Mouse (Mus musculus): ENCODE results near the gene Tgfbr2. TPM values are rescaled to one million over a fixed set of nuclear protein-coding genes. Genes with fewer than 3 reads are reported as not detected.

Tgfbr2 gene
- polyA plus RNA-seq, 1 experiment = 117 TPM

GRCm38 (mm10) chr9:116104770-116105169, 70.4 kb downstream of the Tgfbr2 start:
- TF ChIP-seq POLR2A (IDR thresholded peaks at IDR 0.05; ENCODE audit: low read depth, low read length) = no peak
- TF ChIP-seq CTCF (IDR thresholded peaks at IDR 0.05; ENCODE audit: borderline replicate concordance, insufficient read depth, low read length) = no peak

GRCm38 (mm10) chr9:116101842-116102241, 73.3 kb downstream of the Tgfbr2 start:
- TF ChIP-seq CTCF (IDR thresholded peaks at IDR 0.05; ENCODE audit: borderline replicate concordance, insufficient read depth, low read length) (no peak), POLR2A (IDR thresholded peaks at IDR 0.05; ENCODE audit: low read depth, low read length) (no peak)
- Histone ChIP-seq H3K27ac (ENCODE audit: insufficient read depth, low read length) (no peak overlapping the region), H3K4me3 (ENCODE audit: insufficient read depth, low read length) (no peak overlapping the region), H3K4me1 (ENCODE audit: control insufficient read depth, insufficient read depth, low read length) (0 out of 2 replicates have a peak, but pooled peaks cover 5% of the 10 kb centered on the region)

More at GRCm38 (mm10) chr9:116104770-116105169, 70.4 kb downstream of the Tgfbr2 start:
- Histone ChIP-seq H3K27ac (ENCODE audit: insufficient read depth, low read length) (no peak overlapping the region), H3K4me3 (ENCODE audit: insufficient read depth, low read length) (no peak overlapping the region), H3K4me1 (ENCODE audit: control insufficient read depth, insufficient read depth, low read length) (0 out of 2 replicates have a peak, but pooled peaks cover 1% of the 10 kb centered on the region)

- 0 out of 2 replicates have a peak, but pooled peaks cover 5% of the 10 kb centered on the region for H3K4me1 ChIP-seq (ENCODE audit: control insufficient read depth, insufficient read depth, low read length)
- TF ChIP-seq CTCF (IDR thresholded peaks at IDR 0.05; ENCODE audit: borderline replicate concordance, insufficient read depth, low read length) = no peak
- TF ChIP-seq POLR2A (IDR thresholded peaks at IDR 0.05; ENCODE audit: low read depth, low read length) = no peak
- no peak overlapping the region for H3K27ac ChIP-seq (ENCODE audit: insufficient read depth, low read length)
- no peak overlapping the region for H3K4me3 ChIP-seq (ENCODE audit: insufficient read depth, low read length)
These were observed 75.1 kb downstream of the Tgfbr2 start for GRCm38 (mm10) chr9:116100015-116100414.

GRCm38 (mm10) chr9:116099596-116099993, 75.6 kb downstream of the Tgfbr2 start:
- H3K4me1 ChIP-seq (ENCODE audit: control insufficient read depth, insufficient read depth, low read length) = 0 out of 2 replicates have a peak, but pooled peaks cover 5% of the 10 kb centered on the region
- no peak overlapping the region for H3K4me3 ChIP-seq (ENCODE audit: insufficient read depth, low read length)
- TF ChIP-seq POLR2A (IDR thresholded peaks at IDR 0.05; ENCODE audit: low read depth, low read length) (no peak), CTCF (IDR thresholded peaks at IDR 0.05; ENCODE audit: borderline replicate concordance, insufficient read depth, low read length) (no peak)
- no peak overlapping the region for H3K27ac ChIP-seq (ENCODE audit: insufficient read depth, low read length)

DNA sequence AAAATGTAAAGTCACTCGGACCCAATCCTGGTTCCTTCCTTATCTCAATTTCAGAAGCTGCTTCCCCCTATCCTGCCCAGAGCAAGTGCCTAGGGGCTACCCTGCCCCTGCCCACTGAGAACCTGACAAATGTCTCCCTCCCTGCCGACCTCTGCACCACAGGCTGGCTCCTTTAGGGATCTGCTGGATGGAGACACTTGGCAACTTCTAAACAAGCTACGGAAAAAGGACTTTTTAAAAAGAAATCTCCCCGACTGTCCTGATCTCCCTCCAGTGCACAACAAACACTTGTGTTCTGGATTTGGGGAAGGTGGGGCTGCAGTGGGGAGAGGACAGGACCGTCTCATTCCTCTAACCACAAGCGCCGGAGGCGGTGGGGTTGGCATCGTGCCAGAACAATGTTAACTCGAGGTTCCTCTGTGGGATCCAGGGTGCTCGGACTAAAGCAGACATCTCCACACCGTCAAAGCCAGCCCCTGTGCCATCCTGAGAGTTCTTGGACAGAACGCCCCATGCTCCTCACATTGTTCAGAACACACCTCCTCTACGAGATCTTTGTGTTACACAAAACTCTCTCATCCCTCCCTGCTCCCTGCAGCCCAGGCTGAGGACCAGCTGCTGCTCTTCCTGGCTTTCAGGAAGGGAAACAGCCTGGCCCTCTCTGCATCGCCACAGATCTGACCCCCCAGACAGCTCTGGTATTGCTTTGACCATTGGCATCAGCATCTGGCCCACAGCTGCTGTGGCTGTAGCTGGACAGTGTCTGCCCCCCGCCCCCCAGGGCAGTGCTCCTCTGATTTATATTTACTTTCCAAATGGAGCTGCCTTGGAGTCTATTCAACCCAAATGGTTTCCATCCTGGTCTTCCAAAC, 76.2 kb downstream of the Tgfbr2 start:
- H3K4me3 ChIP-seq (ENCODE audit: insufficient read depth, low read length) = no peak overlapping the region
- H3K27ac ChIP-seq (ENCODE audit: insufficient read depth, low read length) = no peak overlapping the region
- H3K4me1 ChIP-seq (ENCODE audit: control insufficient read depth, insufficient read depth, low read length) = 0 out of 2 replicates have a peak, but pooled peaks cover 5% of the 10 kb centered on the region
- TF ChIP-seq POLR2A (IDR thresholded peaks at IDR 0.05; ENCODE audit: low read depth, low read length) (no peak), CTCF (IDR thresholded peaks at IDR 0.05; ENCODE audit: borderline replicate concordance, insufficient read depth, low read length) (no peak)

GRCm38 (mm10) chr9:116091921-116092320, 83.2 kb downstream of the Tgfbr2 start:
- no peak for TF ChIP-seq CTCF (IDR thresholded peaks at IDR 0.05; ENCODE audit: borderline replicate concordance, insufficient read depth, low read length)
- no peak overlapping the region for H3K4me3 ChIP-seq (ENCODE audit: insufficient read depth, low read length)
- H3K27ac ChIP-seq (ENCODE audit: insufficient read depth, low read length) = 0 out of 2 replicates have a peak overlapping the region, but pooled peaks have one; percentile 2
- 0 out of 2 replicates have a peak, but pooled peaks cover 3% of the 10 kb centered on the region for H3K4me1 ChIP-seq (ENCODE audit: control insufficient read depth, insufficient read depth, low read length)

DNA sequence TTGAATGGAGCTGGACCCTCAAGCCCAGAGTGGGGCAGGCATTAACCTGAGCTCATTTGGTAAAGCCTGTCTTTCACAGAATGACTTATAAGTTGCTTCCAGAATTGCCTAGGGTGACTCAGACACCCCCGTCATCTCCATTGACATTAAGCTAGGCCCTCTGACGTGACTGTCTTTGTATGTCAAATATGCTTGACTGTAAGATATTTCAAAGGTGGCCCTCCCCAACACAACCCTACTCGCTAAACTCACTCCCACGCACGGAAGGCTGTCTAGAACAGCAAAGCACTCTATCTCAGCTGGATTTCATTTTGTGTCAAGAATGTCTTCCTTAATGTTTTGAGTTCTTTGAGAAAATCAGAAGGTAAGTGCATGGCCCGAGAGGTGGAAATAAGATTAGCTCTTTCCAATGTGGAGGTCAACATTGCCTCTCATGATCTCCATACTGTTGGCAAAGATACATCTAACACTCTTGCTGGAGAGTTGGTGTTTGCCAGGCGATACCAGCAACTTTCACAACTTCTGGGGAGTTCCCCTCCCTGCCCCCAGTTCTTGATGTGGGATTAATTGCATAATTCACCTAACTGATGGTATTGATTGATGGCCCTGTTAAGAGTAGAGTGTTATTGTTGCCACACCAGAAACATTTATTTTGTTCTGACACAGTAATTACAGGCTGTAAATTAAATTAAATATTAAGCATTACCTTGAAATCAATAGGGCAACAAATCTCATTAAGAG, 83.9 kb downstream of the Tgfbr2 start:
- Histone ChIP-seq H3K4me1 (ENCODE audit: control insufficient read depth, insufficient read depth, low read length) (0 out of 2 replicates have a peak, but pooled peaks cover 3% of the 10 kb centered on the region), H3K27ac (ENCODE audit: insufficient read depth, low read length) (peak overlapping the region; percentile 23), H3K4me3 (ENCODE audit: insufficient read depth, low read length) (no peak overlapping the region)
- TF ChIP-seq CTCF (IDR thresholded peaks at IDR 0.05; ENCODE audit: borderline replicate concordance, insufficient read depth, low read length) (no peak), POLR2A (IDR thresholded peaks at IDR 0.05; ENCODE audit: low read depth, low read length) (no peak)

DNA sequence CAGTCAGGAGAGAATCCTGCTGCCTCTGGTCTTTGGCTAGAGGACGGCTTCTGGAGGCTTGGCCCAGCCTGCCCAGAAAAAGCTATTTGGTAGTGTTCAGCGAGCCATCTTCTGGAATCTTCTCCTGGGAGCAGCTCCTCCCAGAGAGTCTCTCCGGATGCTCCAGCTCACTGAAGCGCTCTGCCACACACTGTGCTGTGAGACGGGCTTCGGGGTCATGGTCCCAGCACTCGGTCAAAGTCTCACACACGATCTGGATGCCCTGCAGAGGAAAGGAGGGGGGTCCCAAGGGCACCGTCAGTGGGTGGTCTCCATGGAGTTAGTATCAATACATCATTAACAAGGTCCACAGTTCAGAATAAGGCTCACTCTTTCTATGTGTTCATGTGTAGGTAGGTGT, 84.9 kb downstream of the Tgfbr2 start:
- no peak overlapping the region for H3K4me3 ChIP-seq (ENCODE audit: insufficient read depth, low read length)
- TF ChIP-seq CTCF (IDR thresholded peaks at IDR 0.05; ENCODE audit: borderline replicate concordance, insufficient read depth, low read length) = no peak
- no peak for TF ChIP-seq POLR2A (IDR thresholded peaks at IDR 0.05; ENCODE audit: low read depth, low read length)

DNA sequence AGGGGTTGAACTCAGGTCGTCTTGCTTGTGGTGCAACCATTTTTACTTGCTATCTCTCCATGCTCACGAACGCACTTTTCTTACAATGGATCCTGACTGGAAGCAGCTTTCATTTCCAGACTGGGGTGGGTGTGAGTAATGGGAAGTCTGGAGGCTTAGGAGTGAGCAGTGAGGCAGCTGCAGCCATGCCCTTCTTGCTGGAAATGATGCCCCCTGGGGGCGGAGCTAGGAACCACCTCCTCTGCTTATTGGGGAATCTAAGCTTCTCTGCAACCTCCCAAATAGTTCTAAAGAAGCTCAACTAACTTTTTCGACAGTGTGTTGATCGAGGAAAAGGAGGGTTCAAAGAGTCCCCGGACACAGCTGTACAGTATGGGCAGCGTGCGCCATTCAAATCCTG, 86.2 kb downstream of the Tgfbr2 start:
- TF ChIP-seq POLR2A (IDR thresholded peaks at IDR 0.05; ENCODE audit: low read depth, low read length) (no peak), CTCF (IDR thresholded peaks at IDR 0.05; ENCODE audit: borderline replicate concordance, insufficient read depth, low read length) (peak; percentile 10; the same call in 1 of the 2 replicates)
- Histone ChIP-seq H3K27ac (ENCODE audit: insufficient read depth, low read length) (no peak overlapping the region), H3K4me3 (ENCODE audit: insufficient read depth, low read length) (no peak overlapping the region), H3K4me1 (ENCODE audit: control insufficient read depth, insufficient read depth, low read length) (0 out of 2 replicates have a peak, but pooled peaks cover 3% of the 10 kb centered on the region)

More for the DNA sequence above, 84.9 kb downstream of the Tgfbr2 start:
- 0 out of 2 replicates have a peak, but pooled peaks cover 3% of the 10 kb centered on the region for H3K4me1 ChIP-seq (ENCODE audit: control insufficient read depth, insufficient read depth, low read length)
- H3K27ac ChIP-seq (ENCODE audit: insufficient read depth, low read length) = no peak overlapping the region

Measured in embryonic fibroblast, embryonic 13.5 days (primary cell).